Mouse (Mus musculus) MEL (cell line): ENCODE data around the gene Krt23.

Experiments used
- CTCF ChIP-seq, 3 experiments: IDR thresholded peaks in 2 of 3; conservative IDR thresholded peaks in 1 of 3; 2 replicates each; pipeline ENCODE4 v1.5.1; 2011 to 2012; ENCODE audit warnings: low read length in 3 of 3, low read depth in 2 of 3, mild to moderate bottlenecking in 2 of 3, improper control_type of control experiment in 1 of 3, inconsistent platforms in 1 of 3, mixed read lengths in 1 of 3, moderate library complexity in 1 of 3; ENCODE audit not compliant: control insufficient read depth in 1 of 3, insufficient read depth in 1 of 3, poor library complexity in 1 of 3, severe bottlenecking in 1 of 3
- EP300 ChIP-seq, 2 experiments: IDR thresholded peaks; 2 replicates each; pipeline ENCODE4 v1.6.1; 2011; ENCODE audit warnings: improper control_type of control experiment in 2 of 2, low read length in 2 of 2, low read depth in 1 of 2, mild to moderate bottlenecking in 1 of 2
- GATA1 ChIP-seq: IDR thresholded peaks from 2 replicates; pipeline ENCODE4 v1.6.1; 2011; ENCODE audit warnings: low read depth, low read length, improper control_type of control experiment
- HCFC1 ChIP-seq: IDR thresholded peaks from 2 replicates; pipeline ENCODE4 v1.6.1; 2012; ENCODE audit warnings: low read depth, mild to moderate bottlenecking, inconsistent platforms, low read length, improper control_type of control experiment, moderate library complexity
- MAZ ChIP-seq: IDR thresholded peaks from 2 replicates; pipeline ENCODE4 v1.6.1; 2012; ENCODE audit warnings: low read depth, mild to moderate bottlenecking, inconsistent platforms, low read length, improper control_type of control experiment
- POLR2A ChIP-seq, 2 experiments: IDR thresholded peaks; 2 replicates each; pipeline ENCODE4 v1.6.1; 2011 to 2012; ENCODE audit warnings: low read length in 2 of 2, mild to moderate bottlenecking in 2 of 2, control low read depth in 1 of 2, improper control_type of control experiment in 1 of 2, low read depth in 1 of 2, moderate library complexity in 1 of 2; ENCODE audit not compliant: control insufficient read depth in 1 of 2, insufficient read depth in 1 of 2, poor library complexity in 1 of 2
- POLR2AphosphoS2 ChIP-seq: IDR thresholded peaks from 2 replicates; pipeline ENCODE4 v1.6.1; 2011; ENCODE audit warnings: low read length, improper control_type of control experiment
- POLR2AphosphoS5 ChIP-seq: IDR thresholded peaks from 2 replicates; pipeline ENCODE4 v1.6.1; 2012; ENCODE audit warnings: low read depth, borderline replicate concordance, mild to moderate bottlenecking, inconsistent platforms, low read length, moderate library complexity, mixed read lengths
- RAD21 ChIP-seq: IDR thresholded peaks from 2 replicates; pipeline ENCODE4 v1.6.1; 2011; ENCODE audit warnings: mild to moderate bottlenecking, low read depth, low read length, improper control_type of control experiment
- SIN3A ChIP-seq: IDR thresholded peaks from 2 replicates; pipeline ENCODE4 v1.6.1; 2012; ENCODE audit warnings: low read length, improper control_type of control experiment, inconsistent platforms
- SMC3 ChIP-seq: IDR thresholded peaks from 2 replicates; pipeline ENCODE4 v1.6.1; 2011; ENCODE audit warnings: low read depth, low read length, improper control_type of control experiment
- TCF12 ChIP-seq: IDR thresholded peaks from 2 replicates; pipeline ENCODE4 v1.6.1; 2014; ENCODE audit warnings: low read depth, mild to moderate bottlenecking, inconsistent platforms, low read length, improper control_type of control experiment, moderate library complexity
- USF1 ChIP-seq: IDR thresholded peaks from 2 replicates; pipeline ENCODE4 v1.6.1; 2014; ENCODE audit warnings: low read depth, mild to moderate bottlenecking, inconsistent platforms, low read length, improper control_type of control experiment, moderate library complexity
- ZKSCAN1 ChIP-seq: IDR thresholded peaks from 2 replicates; pipeline ENCODE4 v1.6.1; 2012; ENCODE audit warnings: low read depth, mild to moderate bottlenecking, inconsistent platforms, low read length, improper control_type of control experiment, moderate library complexity

DNA sequence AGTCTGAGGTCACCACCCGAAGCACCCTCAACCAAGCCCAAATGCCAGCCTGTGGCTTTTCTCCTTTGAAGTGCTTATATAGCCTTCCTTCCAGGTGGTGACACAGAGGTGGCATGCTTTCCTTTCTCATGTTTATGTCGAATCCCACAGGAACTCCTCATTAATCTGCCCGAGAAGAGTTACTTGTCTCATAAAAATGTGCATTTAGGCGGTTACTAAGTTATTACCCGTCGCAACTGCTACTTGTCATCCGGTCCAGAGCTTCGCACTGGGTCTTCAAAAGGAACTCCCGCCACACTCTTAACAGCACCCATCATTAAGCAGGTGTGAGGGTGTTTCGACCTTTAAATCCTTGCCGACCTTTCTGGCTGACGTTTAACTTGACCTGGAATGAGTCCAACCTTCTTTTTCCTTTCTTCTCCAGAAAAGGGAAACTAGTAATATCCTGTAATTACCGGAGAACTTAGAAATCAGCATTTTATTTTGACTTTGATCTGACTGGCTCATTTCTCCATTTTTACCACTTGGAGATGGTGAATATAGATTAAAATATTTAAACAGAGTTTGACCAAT is 28.4 kb upstream of the Krt23 start, which contains the start of gene Krt39:
- TF ChIP-seq CTCF (IDR thresholded peaks at IDR 0.05 in 2 of 3, conservative IDR thresholded peaks at IDR 0.05 in 1 of 3; ENCODE audit: control insufficient read depth in 1 of 3, insufficient read depth in 1 of 3, low read depth in 2 of 3, low read length in 3 of 3, poor library complexity in 1 of 3, severe bottlenecking in 1 of 3) (no peak), POLR2AphosphoS5 (no peak), USF1 (no peak), MAZ (no peak), HCFC1 (no peak), EP300 (IDR thresholded peaks at IDR 0.05; ENCODE audit: low read depth in 1 of 2, low read length in 2 of 2) (no peak), RAD21 (no peak), GATA1 (no peak), SMC3 (no peak), SIN3A (no peak), POLR2AphosphoS2 (no peak), ZKSCAN1 (no peak), TCF12 (no peak), POLR2A (IDR thresholded peaks at IDR 0.05; ENCODE audit: control insufficient read depth in 1 of 2, insufficient read depth in 1 of 2, low read depth in 1 of 2, low read length in 2 of 2, poor library complexity in 1 of 2) (no peak)
